Mouse (Mus musculus): Measurements from ENCODE around the gene Lrrc74b.
"Not testable (repeated sequence)": the region's sequence is repeated elsewhere in the genome, so short reads cannot be mapped to it uniquely, and the experiment has no call there.

Gene Lrrc74b

GRCm38 (mm10) chr16:17552837-17553236, 8.2 kb downstream of the Lrrc74b start:
- in situ Hi-C loops (cut with MseI, MboI): loop anchor here in 1 of 2 experiments (5.0 kb wide), 1 partner anchor 64 kb away; the partner anchor contains the start of gene Smpd4

DNA sequence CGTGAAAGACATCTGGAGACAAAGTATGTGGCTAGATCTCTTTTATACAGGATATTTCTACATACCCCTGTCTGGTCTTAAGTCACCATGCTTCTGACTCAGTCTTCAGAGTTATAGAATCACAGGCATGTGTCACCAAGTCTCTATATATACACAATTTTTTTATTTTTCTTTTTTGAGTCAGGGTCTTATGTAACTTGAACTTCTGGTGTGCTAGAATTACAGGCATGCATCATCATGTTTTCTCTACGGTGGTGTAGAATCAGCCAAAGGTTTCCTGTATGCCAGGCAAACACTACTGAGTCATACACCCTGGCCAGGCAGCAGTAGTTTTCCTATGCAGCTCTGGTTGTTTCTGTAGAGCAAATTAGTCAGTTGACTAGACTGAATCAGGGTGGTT, 18.4 kb downstream of the Lrrc74b start:
- in situ Hi-C loops (cut with MseI, MboI): no loop called here

GRCm38 (mm10) chr16:17536584-17536983, 24.5 kb downstream of the Lrrc74b start:
- in situ Hi-C loops (cut with MseI, MboI): loop anchor here in 1 of 2 experiments (5.0 kb wide), 1 partner anchor 49 kb away; the partner anchor contains the start of gene Aifm3

- in situ Hi-C loops (cut with MseI, MboI): no loop called here
Measured at GRCm38 (mm10) chr16:17532676-17533329, 28.2 kb downstream of the Lrrc74b start.

DNA sequence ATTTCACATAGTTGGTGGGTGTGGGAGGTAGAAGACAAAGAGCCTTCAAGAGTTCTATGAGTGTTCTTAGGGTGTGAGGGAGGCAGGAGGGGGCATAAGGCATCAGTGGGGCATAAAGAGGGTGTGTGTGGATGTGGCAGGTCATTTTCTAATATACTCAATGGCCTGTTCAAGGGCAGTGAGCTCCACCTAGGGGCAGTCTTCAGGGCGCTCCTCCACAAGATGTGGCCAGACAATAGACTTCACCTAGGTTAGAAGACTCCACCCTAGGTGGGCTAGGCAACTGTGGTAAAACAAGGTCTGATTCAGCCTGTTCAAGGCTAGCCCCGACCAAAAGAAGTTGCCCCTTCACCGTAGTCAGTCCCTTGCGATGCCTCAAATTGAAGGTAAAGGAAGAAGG, 28.8 kb downstream of the Lrrc74b start:
- in situ Hi-C loops (cut with MseI, MboI): no loop called here

DNA sequence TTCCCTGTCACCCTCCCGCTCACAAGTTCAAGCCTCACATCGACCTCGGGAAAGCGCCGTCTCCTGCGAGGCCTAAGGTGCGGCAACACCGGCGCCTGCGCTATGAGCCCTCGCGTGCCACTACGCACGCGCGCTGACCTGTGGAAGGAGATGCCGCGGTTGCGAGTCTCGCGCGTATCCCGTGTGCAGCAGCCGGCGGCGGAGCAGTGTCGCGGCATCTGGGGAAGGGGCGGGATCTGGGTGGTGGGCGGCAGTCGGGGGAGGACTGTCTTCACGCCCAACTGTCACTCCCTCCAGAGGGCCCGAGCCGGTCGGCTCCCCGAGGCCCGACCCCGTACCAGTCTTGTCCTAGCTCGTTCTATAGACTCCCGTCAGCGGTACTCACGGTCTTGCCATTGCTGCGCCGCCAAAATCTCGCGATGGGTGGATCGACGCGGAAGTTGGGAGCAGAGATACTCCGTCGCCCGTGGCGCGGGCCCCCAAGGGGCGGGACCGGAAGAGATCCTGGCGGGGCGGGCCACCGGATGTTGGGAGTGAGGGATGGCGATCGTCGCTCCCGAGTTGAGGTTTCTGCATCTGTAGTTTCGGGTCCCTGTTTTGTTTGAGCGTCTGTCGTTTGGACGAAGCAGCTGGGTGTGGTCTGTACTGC, 30.3 kb downstream of the Lrrc74b start, which contains the start of gene Thap7:
Gene Thap7 (minus strand): TSS at position 497 of the 649 bp plus-strand sequence.
- in situ Hi-C loops (cut with MseI, MboI): no loop called here

- in situ Hi-C loops (cut with MseI, MboI): no loop called here
Measured at GRCm38 (mm10) chr16:17529981-17530586, 31.0 kb downstream of the Lrrc74b start.

DNA sequence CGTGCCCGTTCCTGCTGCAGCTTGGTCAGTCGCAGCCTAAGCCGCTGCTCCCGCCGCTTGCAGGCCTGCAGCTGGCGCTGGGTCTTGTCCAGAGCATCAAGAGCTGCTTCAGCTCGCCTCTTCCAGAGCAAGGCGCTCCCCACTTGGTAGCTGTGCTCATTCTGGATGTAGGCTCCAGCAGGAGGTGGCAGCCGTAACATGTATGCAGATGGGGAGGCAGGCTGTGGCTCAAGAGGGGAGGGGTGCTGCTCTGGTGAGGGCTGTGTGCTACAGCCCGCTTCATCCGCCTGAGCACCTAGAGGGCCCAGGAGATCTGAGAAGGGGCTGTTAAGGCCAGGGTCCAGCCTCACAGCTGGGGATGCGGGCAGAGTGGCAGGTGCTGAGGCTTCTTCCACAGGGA, 32.8 kb downstream of the Lrrc74b start:
- in situ Hi-C loops (cut with MseI, MboI): no loop called here

DNA sequence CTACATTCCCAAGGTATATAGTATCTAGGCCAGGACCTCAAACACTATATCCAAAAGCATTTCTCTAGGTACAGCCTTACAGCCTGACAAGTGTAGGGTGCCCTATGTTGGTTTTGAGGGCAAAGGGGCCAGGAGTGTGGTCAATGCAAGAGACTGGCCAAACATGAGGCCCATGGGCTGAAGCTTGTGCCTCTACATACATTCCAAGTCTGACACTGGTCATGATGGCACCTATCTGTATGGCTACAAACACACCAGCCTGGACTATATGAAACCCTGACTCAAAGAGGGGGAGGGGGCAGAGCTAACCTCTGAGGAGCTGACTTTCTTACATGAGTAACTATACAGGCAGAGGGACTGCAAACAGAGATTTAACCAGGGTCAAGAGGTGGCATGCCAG, 33.4 kb downstream of the Lrrc74b start:
- in situ Hi-C loops (cut with MseI, MboI): no loop called here

GRCm38 (mm10) chr16:17526223-17526622, 34.8 kb downstream of the Lrrc74b start:
- in situ Hi-C loops (cut with MseI, MboI): no loop called here

- in situ Hi-C loops (cut with MseI, MboI): no loop called here
Measured at GRCm38 (mm10) chr16:17525524-17525923, 35.5 kb downstream of the Lrrc74b start.

DNA sequence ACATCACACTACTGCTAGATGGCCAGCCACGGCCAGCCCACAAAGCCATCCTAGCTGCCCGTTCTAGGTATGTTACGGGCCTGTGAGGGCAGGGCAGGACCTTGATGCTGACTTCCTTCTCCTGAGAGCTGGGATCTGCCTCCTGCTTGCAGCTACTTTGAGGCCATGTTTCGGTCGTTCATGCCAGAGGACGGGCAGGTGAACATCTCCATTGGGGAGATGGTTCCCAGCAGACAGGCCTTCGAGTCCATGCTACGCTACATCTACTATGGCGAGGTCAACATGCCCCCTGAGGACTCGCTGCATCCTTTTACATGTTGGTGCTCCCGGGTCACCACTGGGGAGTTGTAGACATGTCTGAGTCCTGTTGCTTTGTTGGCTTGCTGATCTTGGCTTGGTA, 36.9 kb downstream of the Lrrc74b start:
- in situ Hi-C loops (cut with MseI, MboI): no loop called here

DNA sequence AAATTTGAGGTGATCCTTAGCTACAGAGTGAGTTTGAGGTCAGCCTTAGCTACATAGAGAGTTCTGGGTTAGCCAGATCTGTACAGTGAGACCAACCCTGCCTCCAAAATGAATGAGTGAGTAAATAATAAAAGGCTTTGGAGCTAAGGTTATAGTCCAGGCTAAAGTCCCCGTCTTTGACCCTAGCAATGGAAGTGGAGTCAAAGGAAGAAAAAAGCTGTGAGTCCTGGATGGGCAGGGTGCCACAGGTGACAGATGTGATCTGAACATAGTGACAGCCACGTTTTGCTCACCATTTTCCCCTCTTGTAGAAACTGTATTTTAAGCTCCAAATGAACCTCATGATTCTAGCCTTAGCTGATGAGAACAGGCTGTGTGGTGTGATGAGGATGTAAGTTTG, 42.1 kb downstream of the Lrrc74b start:
- in situ Hi-C loops (cut with MseI, MboI): no loop called here

DNA sequence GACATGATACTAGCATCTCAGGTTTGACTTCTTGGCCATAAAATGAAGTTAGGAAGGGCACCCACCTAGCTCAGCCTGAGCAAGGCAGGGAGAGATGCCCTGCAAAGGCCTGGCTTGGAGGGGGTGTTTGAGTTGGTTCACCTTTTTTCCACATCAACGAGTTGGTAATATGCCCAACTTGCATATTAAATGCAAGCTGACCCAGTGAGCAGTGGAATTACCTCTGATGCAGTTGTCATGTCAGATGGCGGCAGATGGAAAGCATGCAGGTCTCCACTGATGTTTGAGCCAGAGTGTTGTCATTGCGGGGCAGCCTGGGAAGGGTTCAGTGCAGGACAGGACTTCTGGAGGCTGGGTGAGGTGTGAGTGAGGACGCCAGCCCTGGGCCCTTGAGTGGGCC, 49.6 kb downstream of the Lrrc74b start:
- in situ Hi-C loops (cut with MseI, MboI): no loop called here

DNA sequence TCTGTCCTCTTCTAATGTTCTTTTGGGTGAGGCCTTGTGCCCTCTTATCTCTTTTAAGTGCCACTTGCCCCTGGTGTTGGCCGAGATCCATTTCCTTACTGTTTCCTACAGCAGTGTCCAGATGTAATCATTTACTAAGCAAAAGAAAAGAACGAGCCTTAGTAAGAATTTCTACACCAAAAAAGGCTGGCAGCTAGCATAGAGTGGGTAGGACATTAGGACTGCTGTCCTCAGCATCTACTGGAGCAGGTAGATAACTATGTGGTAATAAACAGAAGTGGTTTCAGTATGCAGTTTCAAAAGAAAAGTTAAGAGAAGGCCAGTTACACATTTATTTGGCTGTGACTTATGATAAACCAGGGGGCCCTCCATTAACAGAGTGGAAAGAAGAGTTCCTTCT, 50.4 kb downstream of the Lrrc74b start:
- in situ Hi-C loops (cut with MseI, MboI): no loop called here

DNA sequence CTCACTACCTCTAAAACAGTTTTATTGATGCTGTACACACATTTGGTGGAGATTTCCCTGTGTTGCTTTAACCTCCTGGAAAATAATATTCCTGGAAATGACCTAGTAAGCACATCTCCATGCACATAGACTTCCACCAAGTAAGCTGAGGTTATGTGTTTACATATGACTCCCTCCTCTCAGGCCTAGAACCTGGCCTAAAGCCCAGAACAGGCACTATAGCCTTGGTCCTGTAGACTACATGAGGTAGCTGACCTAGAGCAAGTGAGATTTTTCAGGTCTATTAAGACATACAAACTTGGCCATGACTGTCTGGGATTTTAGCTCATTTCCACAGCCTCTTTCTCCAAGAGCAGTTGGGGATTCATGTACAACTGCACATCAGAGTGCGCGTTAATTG, 50.9 kb downstream of the Lrrc74b start:
- in situ Hi-C loops (cut with MseI, MboI): no loop called here

- in situ Hi-C loops (cut with MseI, MboI): no loop called here
Measured at GRCm38 (mm10) chr16:17509240-17509597, 51.8 kb downstream of the Lrrc74b start.

DNA sequence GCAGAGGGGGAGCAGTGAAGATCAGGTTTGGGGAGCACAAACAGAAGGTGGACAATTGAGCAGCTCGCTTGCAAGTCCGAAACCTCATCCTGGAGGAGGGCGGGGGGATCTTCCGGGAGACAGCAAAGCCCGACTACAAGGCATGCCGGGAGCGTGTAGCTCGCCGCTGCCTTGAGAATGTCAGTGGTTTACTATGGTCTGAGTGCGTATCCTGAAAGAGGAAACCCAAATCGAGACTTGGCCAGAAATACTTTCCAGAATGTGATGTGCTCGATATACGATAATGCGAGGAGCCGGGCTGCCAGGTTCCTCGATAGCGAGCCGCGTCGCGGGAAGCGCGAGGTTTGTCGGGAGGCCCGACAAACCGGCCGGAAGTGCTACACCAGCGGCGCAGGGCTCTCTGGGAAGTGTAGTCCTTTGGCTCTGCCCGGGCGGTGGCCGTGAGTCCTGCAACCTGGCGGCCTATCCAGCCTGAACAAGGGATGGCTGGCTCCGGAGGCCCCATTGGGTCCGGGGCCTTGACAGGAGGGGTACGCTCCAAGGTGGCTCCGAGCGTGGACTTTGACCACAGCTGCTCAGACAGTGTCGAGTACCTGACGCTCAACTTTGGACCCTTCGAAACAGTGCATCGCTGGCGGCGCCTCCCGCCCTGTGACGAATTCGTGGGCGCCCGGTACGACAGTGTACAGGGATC, 52.4 kb downstream of the Lrrc74b start, which contains the start of gene Lztr1:
Gene Lztr1 (plus strand): TSS at position 143 of the 694 bp plus-strand sequence.
- in situ Hi-C loops (cut with MseI, MboI): no loop called here

DNA sequence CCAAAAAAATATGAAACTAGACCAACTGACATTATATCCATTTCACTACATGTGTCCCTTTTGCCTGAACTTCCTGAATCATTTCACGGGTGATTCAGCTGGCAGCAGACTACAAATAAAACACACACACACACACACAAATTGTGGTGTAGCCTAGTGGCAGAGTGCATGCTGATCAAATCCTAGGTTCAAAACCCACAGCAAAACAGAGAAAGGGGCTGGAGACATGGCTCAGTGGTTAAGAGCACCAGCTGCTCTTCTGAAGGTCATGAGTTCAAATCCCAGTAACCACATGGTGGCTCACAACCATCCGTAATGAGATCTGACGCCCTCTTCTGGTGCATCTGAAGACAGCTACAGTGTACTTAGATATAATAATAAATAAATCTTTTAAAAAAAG, 53.0 kb downstream of the Lrrc74b start:
- in situ Hi-C loops (cut with MseI, MboI): not testable (repeated sequence)

DNA sequence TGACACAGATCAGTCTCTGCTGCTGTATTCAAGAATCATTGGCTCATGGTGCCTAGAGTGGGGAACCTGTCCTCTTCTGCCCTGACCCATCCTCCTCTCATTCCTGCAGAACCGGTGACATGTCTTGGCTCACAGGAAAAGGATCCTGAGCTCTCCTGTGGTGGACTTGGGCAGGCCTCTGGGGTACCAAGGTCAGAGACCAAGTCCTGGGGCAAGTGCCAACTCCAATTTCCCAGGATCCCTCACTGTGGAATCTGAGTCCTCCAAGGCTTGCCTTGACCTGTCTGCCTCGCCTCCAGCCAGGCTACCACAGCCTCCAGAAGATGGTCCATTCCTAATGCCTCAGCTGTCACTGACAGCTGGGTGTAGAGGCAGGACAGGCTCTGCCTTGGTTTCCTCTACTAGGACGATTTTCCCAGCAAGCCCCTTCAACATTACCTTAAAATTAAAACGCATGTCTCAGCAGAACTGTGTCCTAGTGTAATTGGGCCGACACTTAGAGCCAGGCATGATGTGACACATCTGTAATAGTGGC, 54.0 kb downstream of the Lrrc74b start:
- in situ Hi-C loops (cut with MseI, MboI): no loop called here

GRCm38 (mm10) chr16:17502681-17503080, 58.4 kb downstream of the Lrrc74b start:
- in situ Hi-C loops (cut with MseI, MboI): no loop called here
